Comparison of ENCODE assay signal across 8 mouse cellular contexts in the genomic region with DNA sequence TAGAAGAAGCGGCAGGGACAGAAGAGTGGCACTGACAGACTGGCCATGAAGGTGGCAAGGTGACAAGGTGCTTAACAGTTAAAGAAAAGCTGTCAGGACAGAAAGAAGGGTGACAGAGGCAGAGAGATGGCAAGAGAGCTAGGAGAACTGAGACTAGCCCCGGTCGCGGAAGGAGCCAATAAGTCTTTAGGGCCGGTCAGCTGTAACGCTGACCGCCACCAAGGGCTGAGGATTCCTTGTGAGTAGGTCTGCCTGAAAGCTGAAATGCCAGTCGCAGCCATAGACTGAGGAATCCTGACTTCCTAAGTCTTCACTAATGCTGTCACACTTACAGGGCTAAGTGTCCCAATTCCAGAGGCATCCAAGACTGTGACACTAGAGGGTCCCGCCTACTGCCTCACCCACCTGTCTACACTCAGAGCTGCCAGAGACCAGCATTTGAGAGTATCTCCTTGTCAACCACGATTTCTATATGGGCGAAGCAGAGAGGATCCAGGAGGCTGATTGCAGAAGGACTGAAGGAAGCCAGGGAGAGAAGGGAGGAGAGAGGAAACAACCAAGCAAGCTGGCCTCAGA. TPM values are rescaled to one million over a fixed set of nuclear protein-coding genes. Genes with fewer than 3 reads are reported as not detected.
DNase-seq lines count a peak whose midpoint lies in the region; ATAC-seq and TF ChIP-seq lines count a peak whose summit lies in the region.

No protein-coding gene starts in this region.

- H3K4me2 ChIP-seq in kidney, embryonic 14.5 days (replicated peaks; ENCODE audit: low read depth, low read length), result peak overlapping the region; percentile 32
- H3K4me2 ChIP-seq in forebrain, embryonic 15.5 days (replicated peaks), result peak overlapping the region; percentile 33
- H3K4me2 ChIP-seq in liver, postnatal 0 days (ENCODE audit: low read depth, low read length), result peak overlapping the region; percentile 22; the same call in 1 of the 2 replicates

- no peak overlapping the region for H3K27ac ChIP-seq in kidney, embryonic 14.5 days (ENCODE audit: low read depth, low read length)
- no peak overlapping the region for H3K27ac ChIP-seq in forebrain, embryonic 15.5 days (replicated peaks)
- H3K27ac ChIP-seq in liver, postnatal 0 days (ENCODE audit: low read depth), result no peak overlapping the region

- H3K9ac ChIP-seq in kidney, embryonic 14.5 days (ENCODE audit: low read depth, low read length), result no peak overlapping the region
- H3K9ac ChIP-seq in forebrain, embryonic 15.5 days (replicated peaks), result no peak overlapping the region
- H3K9ac ChIP-seq in liver, postnatal 0 days (replicated peaks), result no peak overlapping the region

- TF ChIP-seq EP300 in liver, postnatal 0 days (IDR thresholded peaks at IDR 0.05; ENCODE audit: low read depth), result no peak

- peak; percentile 14; the same call in 1 of the 2 replicates for ATAC-seq in kidney, embryonic 14.5 days (ENCODE audit: low FRiP score, low TSS enrichment)
- ATAC-seq in forebrain, embryonic 15.5 days (replicated peaks), result no peak
- ATAC-seq in liver, postnatal 0 days, result no peak

- no peaks in the 10 kb centered on the region for H3K27me3 ChIP-seq in kidney, embryonic 14.5 days (ENCODE audit: control insufficient read depth, insufficient read depth, low read length)
- H3K27me3 ChIP-seq in forebrain, embryonic 15.5 days, result no peaks in the 10 kb centered on the region
- no peaks in the 10 kb centered on the region; the same call in 1 of the 2 replicates for H3K27me3 ChIP-seq in liver, postnatal 0 days (ENCODE audit: insufficient read depth, low read length)

- whole genome bisulfite sequencing in kidney, embryonic 14.5 days, result 50% methylated on average over 11 of the region's 11 CpGs
- 70% methylated on average over 11 of the region's 11 CpGs for WGBS in forebrain, embryonic 15.5 days
- 68% methylated on average over 11 of the region's 11 CpGs for WGBS in liver, postnatal 0 days (ENCODE audit: insufficient replicate concordance)

- no peak for DNase-seq in kidney, adult 18-20 months
- peak; percentile 32 for DNase-seq in Muller cell, postnatal 12 days (ENCODE audit: inconsistent ontology term)
- no peak for DNase-seq in liver, postnatal 0 days
- DNase-seq in urinary bladder, adult 18-20 months (ENCODE audit: low spot score in 2 of 2), result no peak
- no peak for DNase-seq in adrenal gland, postnatal 36 days
- no peak for DNase-seq in urinary bladder, postnatal 25 days (ENCODE audit: low spot score)

- TF ChIP-seq CTCF in liver, postnatal 0 days (IDR thresholded peaks at IDR 0.05; ENCODE audit: low read depth), result no peak

- no peak overlapping the region for H3K4me3 ChIP-seq in kidney, embryonic 14.5 days (ENCODE audit: low read length)
- H3K4me3 ChIP-seq in forebrain, embryonic 15.5 days, result no peak overlapping the region
- H3K4me3 ChIP-seq in liver, postnatal 0 days (ENCODE audit: low read depth, low read length), result no peak overlapping the region

- no peaks in the 10 kb centered on the region for H3K4me1 ChIP-seq in kidney, embryonic 14.5 days (ENCODE audit: control insufficient read depth, insufficient read depth, low read length)
- H3K4me1 ChIP-seq in forebrain, embryonic 15.5 days, result peaks cover 10% of the 10 kb centered on the region
- no peaks in the 10 kb centered on the region; the same call in 1 of the 2 replicates for H3K4me1 ChIP-seq in liver, postnatal 0 days (ENCODE audit: insufficient read depth)

- H3K9me3 ChIP-seq in kidney, embryonic 14.5 days (ENCODE audit: control insufficient read depth, low read length), result no peaks in the 10 kb centered on the region
- H3K9me3 ChIP-seq in forebrain, embryonic 15.5 days, result no peaks in the 10 kb centered on the region
- no peaks in the 10 kb centered on the region for H3K9me3 ChIP-seq in liver, postnatal 0 days (ENCODE audit: low read length)

- no peaks in the 10 kb centered on the region for H3K36me3 ChIP-seq in kidney, embryonic 14.5 days (ENCODE audit: control insufficient read depth, insufficient read depth, low read length)
- no peaks in the 10 kb centered on the region for H3K36me3 ChIP-seq in forebrain, embryonic 15.5 days
- no peaks in the 10 kb centered on the region for H3K36me3 ChIP-seq in liver, postnatal 0 days (replicated peaks; ENCODE audit: insufficient read depth, low read length)

RNA-seq across cellular contexts. Expression of a gene that starts 1.6 kb away (rescaled TPM):
- 2.6 TPM in 2 replicates for polyA plus RNA-seq in kidney, embryonic 14.5 days (2014; fragmentation: Nextera tagmentation; extraction: Ambion mirVana)
- 4.7 and 6.8 TPM in 2 replicates for polyA plus RNA-seq in forebrain, embryonic 15.5 days (2015; fragmentation: Nextera tagmentation; extraction: Ambion mirVana)
- 0.60 and 0.72 TPM in 2 replicates for polyA plus RNA-seq in liver, postnatal 0 days (2015; fragmentation: Nextera tagmentation; extraction: Ambion mirVana)
- 1 to 10 TPM; 4.1 TPM for total RNA-seq in adrenal gland, postnatal 36 days (2021)

RNA-seq across cellular contexts. Expression of a gene that starts 42.6 kb away (rescaled TPM):
- 43.6 and 53.8 TPM in 2 replicates for polyA plus RNA-seq in kidney, embryonic 14.5 days (2014; fragmentation: Nextera tagmentation; extraction: Ambion mirVana)
- polyA plus RNA-seq in forebrain, embryonic 15.5 days (2015; fragmentation: Nextera tagmentation; extraction: Ambion mirVana), result 115 and 116 TPM in 2 replicates
- 4.3 and 4.6 TPM in 2 replicates for polyA plus RNA-seq in liver, postnatal 0 days (2015; fragmentation: Nextera tagmentation; extraction: Ambion mirVana)
- 10 to 100 TPM; 52.2 to 60.2 TPM for total RNA-seq in adrenal gland, postnatal 36 days (2021)

RNA-seq across cellular contexts. Expression of a gene that starts 55.7 kb away (rescaled TPM):
- 91.3 and 95.4 TPM in 2 replicates for polyA plus RNA-seq in kidney, embryonic 14.5 days (2014; fragmentation: Nextera tagmentation; extraction: Ambion mirVana)
- polyA plus RNA-seq in forebrain, embryonic 15.5 days (2015; fragmentation: Nextera tagmentation; extraction: Ambion mirVana), result 74.9 and 76.3 TPM in 2 replicates
- polyA plus RNA-seq in liver, postnatal 0 days (2015; fragmentation: Nextera tagmentation; extraction: Ambion mirVana), result 52.5 and 54.5 TPM in 2 replicates
- 10 to 100 TPM; 56.7 to 58.3 TPM for total RNA-seq in adrenal gland, postnatal 36 days (2021)

RNA-seq across cellular contexts. Expression of a gene that starts 56.6 kb away (rescaled TPM):
- 100 and 120 TPM in 2 replicates for polyA plus RNA-seq in kidney, embryonic 14.5 days (2014; fragmentation: Nextera tagmentation; extraction: Ambion mirVana)
- 194 and 207 TPM in 2 replicates for polyA plus RNA-seq in forebrain, embryonic 15.5 days (2015; fragmentation: Nextera tagmentation; extraction: Ambion mirVana)
- polyA plus RNA-seq in liver, postnatal 0 days (2015; fragmentation: Nextera tagmentation; extraction: Ambion mirVana), result 44.8 and 51.0 TPM in 2 replicates
- total RNA-seq in adrenal gland, postnatal 36 days (2021), result 10 to 100 TPM; 74.1 to 82.7 TPM
